Mouse (Mus musculus) adrenal gland, postnatal 4 days (tissue): ENCODE results near the gene Podxl. TPM values are rescaled to one million over a fixed set of nuclear protein-coding genes. Genes with fewer than 3 reads are reported as not detected.

Source experiments
- DNase-seq, 2 experiments: peaks; one replicate each; pipeline ENCODE4 v3.0.0; 2021 to 2022; ENCODE audit warnings: low spot score in 2 of 2, mixed read lengths in 2 of 2
- long read RNA-seq, 2 experiments: library from polyadenylated mRNA; stranded (forward); transcript quantifications; one replicate each; pipeline ENCODE4 v2.0.0; 2021
- total RNA-seq, 2 experiments: library from RNA; stranded (reverse); gene quantifications; 2 replicates each; pipeline ENCODE4 v1.2.3; 2021

Gene Podxl
- 10 to 100 TPM; 51.6 to 82.9 TPM for total RNA-seq
- long read RNA-seq, experiment 1, full-length matches to known transcripts = 2 of 13 reads
- long read RNA-seq, experiment 1, partial matches to known transcripts = 0 of 13 reads
- long read RNA-seq, experiment 1, other reads (novel, unspliced or antisense) = 11 of 13 reads
- long read RNA-seq, experiment 2, full-length matches to known transcripts = 3 of 87 reads
- long read RNA-seq, experiment 2, partial matches to known transcripts = 5 of 87 reads
- long read RNA-seq, experiment 2, other reads (novel, unspliced or antisense) = 79 of 87 reads

DNA sequence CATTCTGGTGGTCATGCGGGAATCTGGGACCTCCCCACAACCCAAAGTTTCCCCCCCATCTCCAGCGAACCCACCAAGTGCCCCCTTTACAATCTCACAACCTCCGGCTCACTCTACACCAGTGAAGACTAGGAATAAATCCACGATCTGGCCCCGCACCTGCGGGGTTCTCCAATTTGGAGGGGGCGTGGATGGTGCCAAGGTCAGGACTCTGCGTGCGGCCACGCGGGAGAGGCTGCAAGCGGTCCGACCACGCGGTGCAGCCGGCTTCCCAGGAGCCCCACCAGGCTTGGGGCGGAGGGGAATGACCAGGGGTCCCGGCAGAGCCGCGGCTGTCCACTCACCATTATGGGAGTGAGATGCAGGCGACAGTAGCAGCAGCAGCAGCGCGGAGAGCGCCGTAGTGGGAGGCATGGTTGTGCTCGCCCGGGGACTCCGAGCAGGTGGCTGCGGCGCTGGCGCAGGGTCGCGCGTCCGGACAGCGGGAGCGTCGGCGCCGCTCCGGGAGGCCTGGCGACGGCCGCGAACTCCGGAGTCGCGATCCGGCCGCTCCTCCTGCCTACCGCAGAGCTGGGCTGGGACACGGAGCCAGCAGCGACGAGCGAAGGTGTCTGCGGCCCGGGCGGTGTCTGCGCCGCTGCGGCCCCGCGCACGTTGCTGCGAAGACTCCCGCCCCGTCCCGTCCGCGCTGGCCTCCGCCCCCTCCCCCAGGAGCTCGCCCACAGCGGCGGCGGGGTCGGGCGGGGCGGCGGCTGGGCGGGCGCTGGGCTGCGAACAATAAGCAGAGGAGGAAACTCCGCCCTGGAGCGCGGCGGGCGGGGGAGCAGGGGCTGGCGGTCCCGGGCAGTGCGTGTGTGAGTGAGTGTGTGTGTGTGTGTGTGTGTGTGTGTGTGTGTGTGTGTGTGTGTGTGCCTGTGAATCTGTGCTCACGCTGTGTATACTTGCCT is at the start of gene Podxl:
TSS of gene Podxl (minus strand) at position 747 of the 947 bp plus-strand sequence.
- DNase-seq = peak; percentile 44 to 52

DNA sequence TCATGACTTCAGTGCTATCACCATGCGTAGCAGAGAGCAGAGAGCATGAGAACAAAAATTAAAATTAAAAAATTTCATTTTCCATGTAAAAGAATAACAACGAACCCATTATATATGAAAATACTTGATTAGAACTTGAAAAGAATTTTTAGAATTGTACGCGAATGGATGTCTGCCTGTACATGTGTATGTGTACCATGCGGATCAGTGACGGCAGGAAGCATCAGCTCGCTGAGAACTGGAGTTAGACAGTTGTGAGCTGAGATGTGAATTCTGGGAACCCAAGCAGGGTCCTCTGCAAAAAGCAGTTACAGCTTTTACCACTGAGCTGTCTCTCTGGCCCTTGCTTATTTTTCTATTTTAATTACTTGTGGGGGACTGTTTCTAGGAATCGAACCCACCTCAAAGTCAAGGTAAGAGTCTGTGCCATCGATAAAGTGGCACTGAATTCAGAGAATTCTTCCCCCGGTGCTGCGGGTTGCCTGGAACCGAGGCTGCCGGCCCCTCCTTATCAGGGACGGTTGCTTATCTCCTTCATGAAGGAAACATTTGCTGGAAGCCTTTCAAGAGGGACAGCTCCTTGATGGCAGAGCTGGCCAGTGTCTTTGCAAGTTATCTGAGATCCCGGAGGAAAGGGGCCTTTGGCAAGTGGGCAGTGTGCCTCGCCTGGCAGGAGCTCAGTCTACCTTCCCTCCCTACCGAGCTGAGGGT is 48.9 kb upstream of the Podxl start:
- no peak for DNase-seq

DNA sequence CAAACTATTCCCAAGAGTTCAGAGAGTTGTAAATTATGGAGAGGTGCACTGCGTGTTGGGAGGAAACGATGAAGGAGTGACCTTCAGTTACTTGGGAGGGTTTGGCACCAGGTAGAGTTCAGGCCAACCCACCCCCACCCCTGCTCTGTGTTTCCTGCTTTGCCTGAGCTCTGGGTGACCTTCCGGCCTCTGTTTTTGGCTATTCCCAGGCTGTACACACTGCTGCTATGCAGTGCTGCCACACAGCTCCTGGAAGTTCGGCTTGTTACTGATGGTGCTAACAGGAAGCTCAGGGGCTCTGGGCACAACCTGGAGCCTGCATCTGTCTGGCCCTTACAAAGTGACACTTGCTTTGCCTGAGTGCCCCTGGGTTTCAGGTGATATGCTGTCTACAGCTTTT is 42.6 kb upstream of the Podxl start:
- DNase-seq = no peak

GRCm38 (mm10) chr6:31604629-31605265 is 41.0 kb upstream of the Podxl start:
- no peak for DNase-seq

DNA sequence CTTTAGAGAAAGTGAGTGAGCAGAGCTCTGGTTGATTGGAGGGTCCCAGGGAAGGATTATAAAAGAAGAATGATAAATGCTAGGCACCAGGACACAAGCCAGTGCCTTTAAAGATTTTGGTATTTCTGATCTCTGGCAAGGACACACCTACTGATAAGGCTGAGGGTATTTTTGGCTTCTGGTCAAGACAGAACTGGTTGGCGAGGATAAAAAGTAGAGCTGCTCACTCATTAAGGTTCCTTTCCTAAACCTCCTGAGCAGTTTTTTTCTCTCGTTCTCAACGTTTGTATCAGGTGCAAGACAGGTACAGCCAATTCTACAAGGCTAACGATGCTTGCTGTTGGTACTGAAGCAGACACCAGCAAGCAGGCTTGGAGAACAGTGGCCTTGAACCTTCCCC is 38.7 kb upstream of the Podxl start:
- DNase-seq = no peak

DNA sequence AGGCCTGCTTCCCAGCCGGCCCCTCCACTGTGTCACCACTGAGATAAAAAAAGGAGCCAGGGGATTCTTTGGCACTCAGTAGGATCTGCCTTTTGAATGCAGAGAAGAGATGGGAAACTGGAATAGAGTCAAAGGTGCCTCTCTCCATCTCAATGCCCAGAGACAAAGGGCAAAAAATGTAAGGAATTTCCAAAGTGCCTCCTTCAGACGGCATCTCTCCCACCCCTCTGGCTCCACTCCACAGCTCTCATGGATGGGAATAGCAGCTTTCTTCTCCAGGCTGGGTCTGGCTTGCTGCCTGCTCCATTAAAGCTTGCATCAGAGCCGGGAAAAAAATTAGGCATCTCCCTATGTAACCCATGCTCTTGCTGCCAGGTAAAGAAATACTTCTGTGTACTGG is 37.4 kb upstream of the Podxl start:
- no peak for DNase-seq

DNA sequence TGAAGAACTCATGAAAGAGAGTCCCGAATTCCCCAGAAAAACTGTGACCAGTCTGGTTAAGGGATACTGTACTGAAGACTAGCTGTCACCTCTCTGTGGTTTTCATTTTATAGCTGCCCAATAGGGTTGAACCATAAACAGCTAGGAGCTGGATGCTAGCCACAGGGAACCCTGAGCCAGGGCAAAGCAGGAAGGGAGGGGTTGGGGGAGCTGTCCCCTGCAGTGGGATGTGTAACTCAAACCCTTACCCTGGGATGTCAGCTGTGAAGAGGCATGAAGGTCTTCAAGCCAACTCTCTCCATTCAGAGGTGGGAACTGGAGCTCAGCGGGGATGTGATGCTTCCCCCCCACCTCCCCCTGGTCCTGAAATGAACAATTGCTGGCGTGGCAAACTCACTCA is 36.1 kb upstream of the Podxl start:
- DNase-seq = no peak

- no peak for DNase-seq
These were observed 34.6 kb upstream of the Podxl start for GRCm38 (mm10) chr6:31598349-31598911.

- DNase-seq = no peak
These were observed 33.3 kb upstream of the Podxl start for GRCm38 (mm10) chr6:31597136-31597460.

DNA sequence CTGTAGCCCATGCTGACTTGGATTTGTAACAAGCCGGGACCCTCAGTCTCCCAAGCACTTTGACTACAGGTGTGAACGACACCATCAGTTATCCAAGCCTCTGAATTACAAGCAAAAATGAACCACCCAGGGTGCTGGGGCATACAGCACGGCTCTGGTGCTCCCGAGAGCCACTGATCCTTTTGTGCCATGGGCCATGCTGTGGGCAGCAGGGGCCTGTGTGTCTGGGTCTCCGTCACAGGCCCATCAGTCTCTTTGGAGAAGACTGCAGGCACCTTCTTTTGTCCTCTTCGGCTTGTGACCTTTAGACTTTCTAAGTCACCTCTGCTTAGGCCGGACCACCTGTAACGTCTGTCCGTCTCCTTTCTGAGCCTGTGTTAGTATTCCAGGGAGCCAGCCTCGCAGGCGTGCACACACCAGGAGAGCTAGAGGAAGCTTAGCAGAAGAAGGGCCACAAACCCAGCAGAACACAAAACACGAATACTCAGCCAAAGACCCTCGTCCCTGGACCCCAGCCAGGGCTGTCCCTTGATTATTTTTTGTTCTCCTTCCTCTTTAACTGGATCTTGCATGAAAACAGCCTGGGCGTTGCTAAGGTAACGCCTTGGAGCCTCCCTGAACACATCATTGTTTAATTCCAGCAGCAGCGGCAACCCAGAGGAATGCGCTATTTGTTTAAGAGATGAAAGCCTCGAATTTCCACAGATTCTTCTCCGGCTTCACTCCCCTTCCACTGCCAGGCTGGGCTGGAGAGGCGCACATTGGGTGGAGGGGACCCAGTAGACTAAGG is 32.8 kb upstream of the Podxl start:
- DNase-seq = no peak

DNA sequence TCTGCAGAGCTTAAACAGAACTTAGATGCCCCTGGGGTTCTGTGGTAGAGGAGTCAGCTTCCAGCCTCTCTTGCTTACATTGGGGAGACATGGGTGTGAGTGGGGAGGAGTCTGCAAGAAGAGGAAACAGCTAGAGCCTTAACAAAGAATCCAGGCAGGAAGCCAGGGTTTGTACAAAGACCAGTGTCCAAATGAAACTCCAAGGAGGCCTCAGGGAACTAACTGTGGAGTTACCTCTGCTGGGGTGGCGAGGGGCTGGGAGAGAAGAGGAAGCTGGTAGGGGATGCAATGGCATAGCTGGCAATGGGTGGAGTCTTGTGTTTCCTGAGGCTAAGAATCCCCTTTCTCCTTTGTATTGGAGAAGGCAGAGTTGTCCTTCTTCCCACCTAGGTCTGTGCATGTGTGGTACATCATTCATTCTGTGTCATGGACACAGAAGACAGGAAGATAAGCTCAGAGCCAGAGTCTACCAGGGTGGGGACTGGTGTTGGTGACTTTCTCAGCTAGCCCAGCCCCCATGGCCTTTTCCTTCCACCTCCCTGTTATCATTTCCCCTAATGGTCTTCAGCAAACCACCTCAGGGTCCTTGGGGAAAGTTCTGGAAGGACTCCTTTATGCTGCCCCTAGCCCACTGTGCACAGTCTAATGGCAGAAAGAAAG is 28.9 kb upstream of the Podxl start:
- no peak for DNase-seq

- no peak for DNase-seq
These were observed 28.3 kb upstream of the Podxl start for GRCm38 (mm10) chr6:31592128-31592527.

DNA sequence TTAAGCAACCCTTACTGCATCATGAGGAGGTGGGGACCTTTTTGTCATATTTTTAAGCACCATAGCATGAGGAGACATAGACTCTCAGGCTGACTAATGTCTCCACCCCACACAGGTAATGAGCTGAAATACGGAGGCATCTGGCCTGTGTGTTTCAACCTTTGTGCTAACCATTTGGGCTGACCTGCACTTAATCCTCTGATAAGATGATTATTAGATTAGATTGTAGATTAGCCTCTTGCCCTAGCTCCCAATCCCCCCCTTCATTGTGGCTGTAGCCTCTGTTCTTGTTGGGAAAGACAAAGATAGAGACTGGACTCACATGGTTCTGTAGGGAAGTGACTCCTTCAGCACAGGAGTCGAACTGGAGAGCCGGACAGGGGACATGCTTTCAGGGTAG is 27.9 kb upstream of the Podxl start:
- DNase-seq = no peak

DNA sequence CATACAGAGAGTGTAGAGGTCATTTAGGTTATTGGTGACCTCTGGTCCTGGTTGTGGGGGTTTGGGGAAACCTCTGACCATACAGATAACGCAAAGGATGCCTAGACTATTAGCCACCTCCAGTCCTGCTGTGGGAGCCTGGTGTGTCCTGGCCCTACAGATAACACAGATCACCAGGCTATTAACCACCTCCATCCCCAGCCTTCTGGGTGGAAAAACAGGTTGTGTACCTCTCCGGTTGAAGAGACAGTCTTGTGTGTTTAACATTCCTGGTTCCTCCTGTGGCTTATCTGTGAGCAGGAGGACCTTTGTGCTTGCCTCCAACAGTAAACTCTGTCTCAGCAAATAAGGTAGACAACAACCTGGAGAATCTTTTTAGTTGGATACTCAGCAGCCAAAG is 27.0 kb upstream of the Podxl start:
- DNase-seq = no peak

DNA sequence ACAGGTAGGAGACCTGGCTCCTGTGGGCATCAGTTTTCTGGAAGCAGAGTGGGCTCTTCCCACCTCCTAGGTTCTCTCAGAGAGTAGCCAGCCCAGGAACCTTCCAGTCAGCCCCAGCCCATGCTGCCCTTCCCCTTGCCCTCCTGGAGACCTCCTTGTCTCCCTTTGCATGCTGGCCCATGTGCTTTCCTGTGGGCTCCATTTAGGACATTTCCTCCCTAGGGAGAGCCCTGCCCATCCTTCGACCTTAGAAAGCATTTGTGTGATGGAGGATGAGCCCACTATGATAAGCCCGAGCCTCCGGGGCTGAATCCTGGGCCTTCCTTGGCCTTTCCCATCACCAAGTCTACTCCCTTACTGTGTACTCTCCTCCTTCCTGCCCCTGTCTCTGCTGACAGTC is 25.5 kb upstream of the Podxl start:
- DNase-seq = no peak

- no peak for DNase-seq
These were observed 23.9 kb upstream of the Podxl start for GRCm38 (mm10) chr6:31587655-31588054.

DNA sequence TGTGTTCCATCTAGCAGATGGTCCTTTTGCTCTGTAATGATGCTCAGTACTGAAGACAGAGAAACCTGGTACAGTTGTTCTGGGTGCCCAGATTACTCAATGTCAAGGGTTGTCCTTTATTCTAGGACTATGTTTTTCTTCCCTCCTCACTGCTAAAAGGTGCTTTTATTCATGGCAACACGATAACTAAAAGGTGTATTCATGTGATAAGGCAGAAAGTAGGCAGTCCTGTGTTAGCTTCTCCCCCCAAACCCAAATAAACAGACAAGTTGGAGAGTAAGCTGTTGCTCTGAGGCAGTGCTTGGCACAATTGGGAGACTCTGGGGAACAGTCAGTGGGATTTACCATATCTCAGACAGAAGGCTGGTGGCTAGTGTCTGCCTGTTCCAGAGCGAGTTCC is 22.3 kb upstream of the Podxl start:
- DNase-seq = no peak

- no peak for DNase-seq
These were observed 12.4 kb upstream of the Podxl start for GRCm38 (mm10) chr6:31576151-31576550.

- DNase-seq = no peak
These were observed 11.3 kb upstream of the Podxl start for GRCm38 (mm10) chr6:31575063-31575462.

DNA sequence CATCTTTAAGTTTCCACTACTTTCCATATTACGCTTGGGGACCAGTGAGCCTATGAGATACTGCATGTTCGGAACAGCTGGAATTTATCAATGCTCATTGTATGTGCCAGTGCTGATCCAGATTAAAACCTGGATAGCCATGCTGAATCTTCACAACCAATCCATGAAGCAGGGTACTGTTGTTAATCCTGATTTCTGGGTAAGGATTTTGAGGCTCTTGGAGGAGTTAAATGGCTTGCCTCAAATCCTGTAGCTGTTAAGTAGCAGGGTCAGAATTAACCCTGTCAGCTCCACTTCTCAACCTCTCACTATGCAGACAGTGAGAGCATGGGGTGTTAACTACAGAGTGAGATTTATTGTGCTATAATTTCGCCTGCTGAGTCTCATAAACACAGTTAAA is 7.7 kb upstream of the Podxl start:
- DNase-seq = no peak
